Mouse (Mus musculus) gastrocnemius, postnatal 25 days (tissue): Measurements from ENCODE around the gene Reck. TPM values are rescaled to one million over a fixed set of nuclear protein-coding genes. Genes with fewer than 3 reads are reported as not detected.

Experiments
- total RNA-seq, 2 experiments: library from RNA; stranded (reverse); gene quantifications; 1 replicate in 1 of 2; 2 replicates in 1 of 2; pipeline ENCODE4 v1.2.3; 2021

Gene Reck
- total RNA-seq, 2 experiments from 2014 or later: 2.5 to 4.4 TPM

Other genes starting within 250 kb of the Reck start
- gene Npr2, start 243.6 kb upstream of the Reck start, total RNA-seq: 10 to 100 TPM; 32.5 to 36.6 TPM
- gene Spag8, start 221.9 kb upstream of the Reck start, total RNA-seq: under 1 TPM in 1 of 2 experiments, not detected in 1; 0.33 TPM
- gene Hint2, start 219.1 kb upstream of the Reck start, total RNA-seq: 10 to 100 TPM; 37.5 to 39.6 TPM
- 10 to 100 TPM; 10.7 to 12.1 TPM for gene Tmem8b, start 206.6 kb upstream of the Reck start, total RNA-seq
- under 1 TPM in 1 of 2 experiments, not detected in 1; 0.13 TPM for gene Fam221b, start 206.4 kb upstream of the Reck start, total RNA-seq
- not detected for gene Olfr70, start 174.7 kb upstream of the Reck start, total RNA-seq
- gene Olfr71, start 165.3 kb upstream of the Reck start, total RNA-seq: not detected
- 1 to 10 TPM; 1.4 to 2.3 TPM for gene Hrct1, start 148.3 kb upstream of the Reck start, total RNA-seq
- 1 to 10 TPM; 1.3 to 1.5 TPM for gene Spaar, start 145.5 kb upstream of the Reck start, total RNA-seq
- gene Olfr159, start 104.5 kb upstream of the Reck start, total RNA-seq: not detected
- gene Olfr156, start 51.6 kb upstream of the Reck start, total RNA-seq: not detected
- not detected for gene Olfr157, start 35.3 kb upstream of the Reck start, total RNA-seq
- not detected for gene Olfr155, start 24.0 kb upstream of the Reck start, total RNA-seq
- gene Glipr2, start 81.9 kb downstream of the Reck start, total RNA-seq: 1 to 10 TPM; 2.8 to 4.9 TPM
- not detected for gene Ccin, start 108.0 kb downstream of the Reck start, total RNA-seq
- gene Clta, start 128.9 kb downstream of the Reck start, total RNA-seq: 10 to 100 TPM; 51.4 to 61.9 TPM
- 10 to 100 TPM in 1 of 2 experiments, 1 to 10 TPM in 1; 8.9 to 15.0 TPM for gene Gne, start 208.6 kb downstream of the Reck start, total RNA-seq